In the genomic region with DNA sequence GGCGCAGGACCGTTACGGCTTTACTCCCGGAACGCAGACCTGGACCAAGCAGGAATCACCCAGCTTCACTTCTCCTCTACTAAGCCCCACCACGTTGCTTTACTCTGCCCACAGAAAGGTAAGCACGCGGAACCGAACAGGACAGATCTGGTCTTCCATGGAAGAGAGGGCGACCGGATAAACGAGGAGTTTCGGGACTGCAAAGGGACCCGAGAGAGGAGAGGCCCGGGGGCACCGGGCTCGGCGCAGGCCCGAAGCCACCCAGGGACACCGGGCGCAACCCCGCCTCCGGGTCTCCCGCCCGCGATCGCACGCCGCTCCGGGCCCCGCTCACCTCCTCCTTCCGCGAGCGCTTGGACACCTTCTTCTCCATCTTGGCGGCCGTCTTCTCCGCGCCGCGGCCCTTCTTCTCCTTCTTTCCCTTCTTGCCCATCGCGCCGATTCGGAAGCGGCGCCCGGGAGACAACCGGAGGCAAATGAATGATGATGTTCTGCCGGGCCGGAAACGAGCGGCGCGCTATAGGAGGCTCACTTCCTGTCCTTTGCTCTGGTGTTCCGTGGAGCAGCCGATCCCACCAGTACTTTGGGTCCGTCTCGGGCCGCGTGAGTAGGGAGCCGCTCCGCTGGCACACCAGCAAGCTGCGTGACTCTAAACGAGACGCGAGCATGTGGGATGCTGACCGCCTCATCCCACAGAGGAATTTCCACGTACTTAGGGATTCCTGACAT, we compare ENCODE assay signal across 7 mouse cellular contexts. TPM values are rescaled to one million over a fixed set of nuclear protein-coding genes. Genes with fewer than 3 reads are reported as not detected.
DNase-seq lines count a peak whose midpoint lies in the region; ATAC-seq lines count a peak whose summit lies in the region.

A gene (minus strand): TSS at position 522 of the 729 bp plus-strand sequence.

- 0 out of 2 replicates have a peak within 1 kb of the TSS, but pooled peaks have one; percentile 9 for H3K27ac ChIP-seq in intestine, embryonic 15.5 days
- peak within 1 kb of the TSS; percentile 89 for H3K27ac ChIP-seq in midbrain, embryonic 10.5 days (replicated peaks)

- peak; percentile 99 for ATAC-seq in intestine, embryonic 15.5 days

- H3K27me3 ChIP-seq in intestine, embryonic 15.5 days (replicated peaks) = no peaks in the 10 kb centered on the region
- no peaks in the 10 kb centered on the region; the same call in 1 of the 2 replicates for H3K27me3 ChIP-seq in midbrain, embryonic 10.5 days (ENCODE audit: low read depth, poor library complexity, severe bottlenecking)

- H3K4me2 ChIP-seq in intestine, embryonic 15.5 days (replicated peaks) = peak within 1 kb of the TSS; percentile 96

- H3K36me3 ChIP-seq in intestine, embryonic 15.5 days = no peaks in the 10 kb centered on the region
- H3K36me3 ChIP-seq in midbrain, embryonic 10.5 days = peaks cover 6% of the 10 kb centered on the region

- H3K4me1 ChIP-seq in intestine, embryonic 15.5 days (replicated peaks) = peaks cover 18% of the 10 kb centered on the region
- peaks cover 21% of the 10 kb centered on the region for H3K4me1 ChIP-seq in midbrain, embryonic 10.5 days

- DNase-seq in adrenal gland, adult 18-20 months (ENCODE audit: low spot score in 2 of 2) = peak; percentile 88
- peak; percentile 92 for DNase-seq in embryo, embryonic 11 days
- peak; percentile 82 to 89 for DNase-seq in gastrocnemius, postnatal 36 days
- DNase-seq in left cerebral cortex, postnatal 25 days (ENCODE audit: low spot score in 2 of 2) = peak; percentile 91 to 95
- peak; percentile 90 for DNase-seq in midbrain, embryonic 10.5 days (ENCODE audit: low spot score)
- peak; percentile 85 for DNase-seq in right cerebral cortex, postnatal 4 days

- under 1% methylated on average over 68 of the region's 68 CpGs for WGBS in intestine, embryonic 15.5 days
- under 1% methylated on average over 68 of the region's 68 CpGs for WGBS in midbrain, embryonic 10.5 days

- H3K4me3 ChIP-seq in intestine, embryonic 15.5 days (replicated peaks) = peak within 1 kb of the TSS; percentile 85
- peak within 1 kb of the TSS; percentile 78 for H3K4me3 ChIP-seq in midbrain, embryonic 10.5 days

- H3K9ac ChIP-seq in intestine, embryonic 15.5 days = peak within 1 kb of the TSS; percentile 77

- no peaks in the 10 kb centered on the region for H3K9me3 ChIP-seq in intestine, embryonic 15.5 days
- H3K9me3 ChIP-seq in midbrain, embryonic 10.5 days (replicated peaks) = no peaks in the 10 kb centered on the region

- intact Hi-C loops in gastrocnemius, postnatal 36 days (cut with DNase I) = no loop called here
- intact Hi-C loops in left cerebral cortex, postnatal 25 days (cut with DNase I) = no loop called here

RNA-seq across cellular contexts. Expression of the gene that starts here (rescaled TPM):
- total RNA-seq in adrenal gland, adult 18-20 months (2021) = 10 to 100 TPM; 23.1 to 26.5 TPM
- total RNA-seq in gastrocnemius, postnatal 36 days (2021) = 1 to 10 TPM; 9.0 TPM
- polyA plus RNA-seq in intestine, embryonic 15.5 days (2015; fragmentation: Nextera tagmentation; extraction: Ambion mirVana) = 33.6 and 41.1 TPM in 2 replicates
- total RNA-seq in left cerebral cortex, postnatal 25 days (2021) = 10 to 100 TPM; 28.0 to 28.1 TPM
- 62.1 and 64.1 TPM in 2 replicates for polyA plus RNA-seq in midbrain, embryonic 10.5 days (2016; fragmentation: Nextera tagmentation; extraction: Ambion mirVana)

Comparison
In these comparisons a context has a peak if more than half of its experiments do, and no peak if none do; other contexts are left out.
1. Peak in every context shown above with its lines: DNase-seq, ATAC-seq, H3K4me3 ChIP-seq and H3K27ac ChIP-seq.